Mouse (Mus musculus): ENCODE results near the gene Tmem11.

The Tmem11 gene

DNA sequence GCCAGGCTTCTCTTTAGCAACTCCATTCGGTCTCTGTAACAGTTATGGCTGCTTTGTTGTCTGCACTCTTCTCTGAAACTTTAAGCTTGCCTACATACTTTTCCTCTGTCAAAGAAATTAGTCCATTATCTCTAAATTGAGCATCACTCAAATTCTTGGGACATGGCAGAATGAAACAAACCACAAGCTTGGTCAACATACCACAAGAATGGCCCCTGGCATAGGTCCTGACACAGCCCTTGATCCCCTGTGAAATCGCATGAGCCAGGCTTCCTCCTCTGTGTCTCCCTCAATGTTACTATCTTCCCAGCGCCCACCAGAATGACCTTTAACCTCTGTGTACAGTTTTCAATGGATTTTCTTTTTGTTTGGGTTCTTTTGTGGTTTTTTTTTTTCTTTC is 3.3 kb upstream of the Tmem11 start:
- WGBS = 81% methylated on average over 3 of the region's 3 CpGs

DNA sequence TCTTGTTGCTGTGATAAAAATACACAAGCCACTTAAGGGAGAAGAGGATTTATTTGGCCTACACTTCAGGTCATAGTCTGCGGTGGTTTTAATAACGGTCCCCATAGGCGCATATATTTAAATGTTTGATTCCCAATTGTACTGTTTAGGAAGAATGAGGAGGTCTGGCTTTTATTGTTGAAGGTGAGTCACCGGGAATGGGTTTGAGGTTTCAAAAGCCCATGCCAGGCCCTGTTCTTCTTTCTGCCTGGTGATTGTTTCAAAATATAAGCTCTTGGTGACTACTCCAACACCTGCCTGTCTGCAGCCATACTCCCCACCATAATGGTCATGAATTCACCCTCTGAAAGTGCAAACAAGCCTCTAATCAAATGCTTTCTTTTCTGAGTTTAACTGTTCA is 1.5 kb upstream of the Tmem11 start:
- 90% methylated on average over 4 of the region's 4 CpGs for WGBS

DNA sequence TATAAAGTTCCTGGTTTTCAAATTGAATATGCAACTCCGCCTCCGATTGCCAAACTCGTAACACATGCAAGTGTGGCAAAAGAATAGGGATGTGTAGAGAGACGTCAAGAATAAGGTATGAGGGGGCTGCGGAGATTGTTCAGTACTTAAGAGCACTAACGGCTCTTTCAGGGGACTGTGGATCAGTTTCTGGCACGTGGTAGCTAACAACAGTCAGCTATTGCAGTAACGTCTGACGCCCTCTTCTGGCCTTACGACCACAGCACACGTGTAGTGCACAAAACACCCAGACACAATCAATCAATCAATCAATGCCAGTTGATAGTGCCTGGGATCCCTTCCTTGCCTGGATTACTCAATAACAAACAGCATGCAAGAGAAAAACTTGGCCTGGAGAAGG is 351 bp upstream of the Tmem11 start:
- 2% methylated on average over 11 of the region's 11 CpGs for WGBS

DNA sequence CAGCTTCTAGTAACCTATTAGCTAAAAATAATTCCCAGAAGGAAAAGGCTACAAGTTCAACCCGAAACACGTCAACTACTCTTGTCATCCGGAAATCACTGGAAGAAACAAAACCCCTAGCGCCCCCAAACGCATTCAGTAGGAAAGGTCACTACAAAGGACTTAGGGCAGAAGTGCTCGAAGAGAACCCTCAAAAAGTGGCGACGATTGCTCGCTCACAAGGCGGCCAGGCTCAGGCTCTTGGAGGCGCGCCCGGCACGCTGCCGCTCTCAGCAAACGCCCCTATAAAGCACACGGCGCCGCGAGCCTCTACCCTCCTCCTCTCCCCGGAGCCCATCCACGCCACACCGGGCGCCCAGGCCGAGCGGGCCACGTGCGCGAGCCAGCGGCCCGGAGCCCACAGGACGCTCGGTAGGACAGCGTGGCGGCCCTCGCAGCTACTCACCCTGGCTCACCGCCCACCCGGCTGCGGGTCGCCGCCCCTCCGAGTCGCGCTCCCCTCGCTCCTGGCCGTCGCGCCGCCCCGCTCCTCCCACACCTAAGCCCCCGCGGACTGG is 938 bp downstream of the Tmem11 start:
- under 1% methylated on average over 41 of the region's 52 CpGs for WGBS

- 63% methylated on average over 6 of the region's 6 CpGs for WGBS
Measured at GRCm38 (mm10) chr11:60873101-60873500, 6.0 kb downstream of the Tmem11 start.

DNA sequence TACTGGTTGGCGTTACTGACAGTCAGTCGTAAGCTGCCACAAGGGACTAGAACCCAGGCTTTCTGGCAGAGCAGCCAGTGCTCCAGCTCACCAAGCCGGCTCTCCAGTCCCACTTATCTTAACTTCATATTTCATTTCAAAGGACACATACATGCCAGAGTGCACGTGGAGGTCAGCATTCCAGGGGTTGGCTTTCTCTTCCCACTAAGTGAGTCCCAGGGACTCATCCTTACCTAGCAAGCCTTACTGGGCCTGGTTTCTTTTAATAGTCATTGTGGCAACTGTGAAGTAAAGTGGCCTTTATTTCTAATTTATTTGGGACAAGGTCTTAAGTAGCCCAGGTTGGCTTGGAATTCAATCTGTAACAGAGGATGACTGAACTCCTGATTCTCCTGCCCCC is 7.7 kb downstream of the Tmem11 start:
- WGBS = 67% methylated on average over 4 of the region's 4 CpGs

- WGBS = 91% methylated on average over 6 of the region's 6 CpGs
Measured at GRCm38 (mm10) chr11:60869471-60869870, 9.6 kb downstream of the Tmem11 start.

- WGBS = 53% methylated on average over 8 of the region's 8 CpGs
Measured at GRCm38 (mm10) chr11:60867904-60868303, 11.2 kb downstream of the Tmem11 start.

DNA sequence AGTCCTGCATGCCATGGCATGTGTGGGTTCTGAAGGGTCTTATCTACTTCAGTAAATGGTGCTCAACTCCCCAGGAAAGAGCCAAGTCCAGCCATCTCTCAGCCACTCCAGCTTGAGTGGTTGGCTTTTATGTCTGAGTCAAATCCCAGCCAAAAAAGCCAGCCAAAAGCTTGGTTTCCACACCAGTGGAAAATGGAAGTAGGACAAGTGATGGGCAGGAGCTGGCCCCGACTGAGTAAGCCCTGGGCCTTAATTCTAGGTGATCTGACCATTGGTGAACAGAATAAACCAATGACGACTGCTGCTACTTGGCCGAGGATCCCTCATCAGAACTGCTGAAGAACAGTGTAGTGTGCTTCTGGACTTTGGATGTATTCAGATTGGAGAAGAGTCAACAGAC is 11.6 kb downstream of the Tmem11 start:
- WGBS = 69% methylated on average over 3 of the region's 3 CpGs

- WGBS = 55% methylated on average over 2 of the region's 2 CpGs
Measured at GRCm38 (mm10) chr11:60866021-60866420, 13.1 kb downstream of the Tmem11 start.

DNA sequence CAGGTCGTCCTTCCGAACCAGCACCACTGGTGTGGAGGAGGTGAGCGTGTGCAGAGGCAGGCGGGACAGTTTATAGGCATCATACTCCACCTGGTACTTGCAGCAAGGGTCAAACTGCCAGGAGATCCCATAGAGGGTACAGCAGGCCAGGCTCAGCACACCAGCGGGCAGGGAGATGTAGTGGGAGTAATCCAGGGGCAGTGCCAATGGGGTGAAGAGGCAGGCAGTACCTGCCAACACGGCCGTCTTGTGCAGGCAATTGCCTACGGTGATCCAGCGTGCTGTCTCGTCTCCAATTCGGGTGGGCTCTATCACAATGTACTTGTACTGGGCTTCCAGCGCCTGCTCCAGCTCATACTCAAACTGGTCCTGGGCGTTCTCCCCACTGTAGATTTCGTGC is 14.2 kb downstream of the Tmem11 start:
- 67% methylated on average over 14 of the region's 14 CpGs for WGBS

- 71% methylated on average over 2 of the region's 2 CpGs for WGBS
Measured at GRCm38 (mm10) chr11:60864166-60864565, 14.9 kb downstream of the Tmem11 start.

- 68% methylated on average over 4 of the region's 4 CpGs for WGBS
Measured at GRCm38 (mm10) chr11:60863196-60863595, 15.9 kb downstream of the Tmem11 start.

DNA sequence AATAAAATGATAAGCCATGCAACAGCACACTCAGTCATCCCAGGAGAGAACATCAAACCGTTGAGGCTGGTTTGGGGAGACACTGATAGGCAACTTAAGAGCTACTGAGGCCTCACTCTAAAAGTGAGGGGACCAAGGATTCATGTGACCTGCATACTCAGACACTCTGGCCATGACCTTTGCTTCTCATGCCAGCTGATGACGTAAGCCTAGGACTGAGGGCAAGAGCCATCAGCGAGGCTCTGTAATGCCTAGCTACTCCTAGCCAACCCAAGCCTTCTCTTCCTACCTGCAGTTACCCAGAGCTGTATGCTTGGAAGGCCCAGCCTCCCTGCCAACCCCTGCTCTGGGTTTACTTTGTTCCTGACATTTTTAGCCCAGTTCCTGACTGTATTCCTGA is 17.1 kb downstream of the Tmem11 start:
- 91% methylated on average over 3 of the region's 3 CpGs for WGBS

DNA sequence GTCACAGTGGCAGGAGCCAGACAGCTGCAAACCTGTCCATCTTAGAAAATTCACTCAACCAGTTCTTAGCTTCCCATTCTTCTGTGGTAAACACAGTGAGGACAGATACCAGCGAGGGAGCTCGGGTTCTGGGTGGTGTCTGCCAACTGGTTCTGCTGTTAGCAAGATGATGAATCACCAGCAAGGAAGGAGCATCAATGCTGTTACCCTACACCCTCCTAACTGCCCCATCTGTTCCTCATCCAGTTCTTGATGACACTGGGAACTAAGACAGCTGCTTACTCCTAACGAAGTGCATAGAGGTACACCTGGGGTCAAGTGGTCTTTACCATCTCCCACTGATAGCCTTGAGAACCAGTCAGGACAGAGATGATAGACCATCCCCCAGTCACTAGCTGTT is 22.5 kb downstream of the Tmem11 start:
- WGBS = 48% methylated on average over 3 of the region's 3 CpGs

GRCm38 (mm10) chr11:60845415-60845814 is 33.7 kb downstream of the Tmem11 start:
- 74% methylated on average over 5 of the region's 5 CpGs for whole genome bisulfite sequencing

GRCm38 (mm10) chr11:60843412-60843811 is 35.7 kb downstream of the Tmem11 start:
- 93% methylated on average over 5 of the region's 5 CpGs for WGBS

DNA sequence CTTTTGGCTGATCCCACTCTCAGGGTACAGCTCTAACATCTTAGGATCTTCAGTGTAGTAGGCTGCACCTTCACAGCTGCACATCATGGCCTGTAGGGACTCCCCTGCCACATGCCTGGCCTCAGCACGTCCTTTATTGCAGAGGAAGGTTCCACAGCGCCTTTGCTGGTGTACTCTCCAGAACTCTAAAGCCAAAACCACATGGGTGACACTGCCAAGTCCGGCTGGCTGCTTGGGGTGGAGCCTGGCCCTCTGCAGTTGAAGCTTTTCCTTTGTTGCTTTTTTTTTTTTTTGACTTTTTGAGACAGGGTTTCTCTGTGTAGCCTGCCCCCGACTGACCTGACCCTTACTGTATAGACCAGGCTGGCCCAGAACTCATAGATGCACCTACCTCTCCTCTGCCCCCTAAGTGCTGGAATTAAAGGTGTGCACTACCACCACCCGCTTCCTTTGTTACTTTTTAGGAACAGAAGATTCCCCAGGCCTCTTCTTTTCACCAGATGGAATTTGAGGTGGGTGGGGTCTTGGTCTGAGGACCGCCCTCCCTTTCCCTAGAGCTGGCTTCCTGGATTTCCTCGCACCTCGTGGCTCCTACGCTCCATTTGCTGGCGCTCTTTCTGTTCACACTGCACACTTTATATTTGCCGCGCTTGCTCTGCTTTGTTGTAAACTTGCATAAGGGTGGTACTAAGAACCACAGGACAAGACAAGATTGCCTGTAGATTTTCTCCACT is 37.4 kb downstream of the Tmem11 start:
- 55% methylated on average over 12 of the region's 12 CpGs for WGBS

GRCm38 (mm10) chr11:60837644-60838406 is 41.2 kb downstream of the Tmem11 start:
- 86% methylated on average over 10 of the region's 10 CpGs for WGBS

- WGBS = 95% methylated on average over 6 of the region's 6 CpGs
Measured at GRCm38 (mm10) chr11:60836897-60837296, 42.2 kb downstream of the Tmem11 start.

GRCm38 (mm10) chr11:60830433-60831052 is 48.5 kb downstream of the Tmem11 start, which contains the start of gene Dhrs7b:
Gene Dhrs7b (plus strand): TSS chr11:60830631.
- WGBS = under 1% methylated on average over 34 of the region's 34 CpGs

DNA sequence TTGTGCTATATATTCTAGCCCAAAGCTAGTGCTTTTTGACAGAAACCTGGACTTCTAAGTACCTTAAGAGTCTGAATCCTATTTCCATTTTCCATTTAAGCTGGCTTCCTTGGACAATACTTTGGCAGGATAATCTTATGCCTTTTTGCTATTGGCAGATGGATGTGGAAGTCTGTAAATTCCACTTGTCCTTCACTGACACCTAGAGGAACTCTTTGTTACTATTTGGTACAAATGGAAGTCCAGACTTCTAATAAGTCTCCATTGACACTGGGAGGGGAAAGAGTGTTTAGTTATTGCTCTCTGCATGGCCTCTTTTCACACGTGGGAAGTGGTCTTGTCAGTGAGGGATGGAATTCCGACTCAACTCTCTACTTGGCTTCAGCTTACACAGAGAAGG is 50.2 kb downstream of the Tmem11 start:
- WGBS = 30% methylated on average over 2 of the region's 2 CpGs
